In genomic region chr13:108759140-108759539, GRCm38 (mm10) we compare ENCODE assay signal across 19 mouse cellular contexts.
"Had no signal": no experiment of that assay in that cellular context is flagged by ENCODE, and none has a peak within 500 bp of the region (broad histone marks: within the 10 kb centered on the region; RNA-seq: fewer than 3 reads in every experiment).

No protein-coding gene starts in this region.

- H3K27ac ChIP-seq: midbrain, embryonic 10.5 days; midbrain, embryonic 12.5 days; neural tube, embryonic 13.5 days; neural tube, embryonic 15.5 days had no signal

- DNase-seq: lung, adult 18-20 months; lung, embryonic 14.5 days; lung, postnatal 10 days; lung, postnatal 4 days; midbrain, embryonic 14.5 days; retina, postnatal 1 day; right cerebral cortex, adult 18-20 months; right cerebral cortex, postnatal 25 days; right cerebral cortex, postnatal 4 days; spleen, adult 18-20 months; thymus, adult 18-20 months; thymus, postnatal 14 days; thymus, postnatal 36 days had no signal

- H3K4me2 ChIP-seq: lung, embryonic 14.5 days; midbrain, embryonic 12.5 days; neural tube, embryonic 13.5 days; neural tube, embryonic 15.5 days had no signal

- H3K4me3 ChIP-seq: midbrain, embryonic 10.5 days; midbrain, embryonic 12.5 days; myocyte; neural tube, embryonic 13.5 days; neural tube, embryonic 15.5 days had no signal

- H3K27me3 ChIP-seq: midbrain, embryonic 12.5 days; neural tube, embryonic 13.5 days; neural tube, embryonic 15.5 days had no signal

- ATAC-seq: midbrain, embryonic 16.5 days had no signal

- H3K36me3 ChIP-seq: midbrain, embryonic 10.5 days; midbrain, embryonic 12.5 days; neural tube, embryonic 13.5 days; neural tube, embryonic 15.5 days had no signal

- H3K4me1 ChIP-seq: midbrain, embryonic 10.5 days; midbrain, embryonic 12.5 days; neural tube, embryonic 13.5 days; neural tube, embryonic 15.5 days had no signal

- H3K9me3 ChIP-seq: midbrain, embryonic 10.5 days; midbrain, embryonic 12.5 days; neural tube, embryonic 13.5 days; neural tube, embryonic 15.5 days had no signal

- H3K9ac ChIP-seq: lung, embryonic 14.5 days; midbrain, embryonic 12.5 days; neural tube, embryonic 13.5 days; neural tube, embryonic 15.5 days had no signal
